Mouse (Mus musculus): ENCODE results near the gene Gper1.
"Not testable (repeated sequence)": the region's sequence is repeated elsewhere in the genome, so short reads cannot be mapped to it uniquely, and the experiment has no call there.

The Gper1 gene

GRCm38 (mm10) chr5:139390324-139391119, 32.4 kb upstream of the Gper1 start:
- DNase-seq (ENCODE audit: low spot score), result not testable (repeated sequence)

DNA sequence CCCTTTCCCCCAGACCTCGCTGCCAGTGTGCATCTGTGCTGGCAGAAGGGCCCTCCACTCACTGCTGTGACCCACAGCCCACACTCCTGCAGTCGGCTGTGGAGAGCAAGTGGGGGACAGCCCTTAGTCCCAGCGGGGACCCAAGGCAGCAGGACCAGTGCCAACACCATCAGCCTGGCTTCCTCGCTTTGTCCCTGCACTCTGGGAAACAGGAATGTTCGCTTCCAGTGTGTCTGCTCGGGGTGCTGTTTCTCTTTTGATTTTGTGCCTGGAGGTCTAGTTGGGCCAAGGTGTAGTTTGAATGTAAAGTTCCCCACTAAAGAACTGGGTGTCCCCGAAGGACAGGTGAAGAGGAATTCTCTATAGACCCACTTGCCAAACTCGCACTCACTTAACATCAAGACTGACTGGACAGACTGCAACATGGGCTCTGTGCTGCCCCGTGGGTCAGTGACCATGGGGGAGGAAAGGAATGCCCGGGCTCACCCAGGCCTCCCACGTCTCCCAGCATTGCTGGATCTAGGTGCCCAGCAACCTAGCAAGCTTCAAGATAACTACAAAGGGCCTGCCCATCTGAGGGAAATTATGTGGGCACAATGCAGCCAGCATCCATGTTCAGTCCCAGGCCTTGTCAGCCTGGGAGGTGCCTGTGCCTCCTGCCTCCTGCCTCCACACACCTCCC, 31.5 kb upstream of the Gper1 start:
- DNase-seq (ENCODE audit: low spot score), result no peak

DNA sequence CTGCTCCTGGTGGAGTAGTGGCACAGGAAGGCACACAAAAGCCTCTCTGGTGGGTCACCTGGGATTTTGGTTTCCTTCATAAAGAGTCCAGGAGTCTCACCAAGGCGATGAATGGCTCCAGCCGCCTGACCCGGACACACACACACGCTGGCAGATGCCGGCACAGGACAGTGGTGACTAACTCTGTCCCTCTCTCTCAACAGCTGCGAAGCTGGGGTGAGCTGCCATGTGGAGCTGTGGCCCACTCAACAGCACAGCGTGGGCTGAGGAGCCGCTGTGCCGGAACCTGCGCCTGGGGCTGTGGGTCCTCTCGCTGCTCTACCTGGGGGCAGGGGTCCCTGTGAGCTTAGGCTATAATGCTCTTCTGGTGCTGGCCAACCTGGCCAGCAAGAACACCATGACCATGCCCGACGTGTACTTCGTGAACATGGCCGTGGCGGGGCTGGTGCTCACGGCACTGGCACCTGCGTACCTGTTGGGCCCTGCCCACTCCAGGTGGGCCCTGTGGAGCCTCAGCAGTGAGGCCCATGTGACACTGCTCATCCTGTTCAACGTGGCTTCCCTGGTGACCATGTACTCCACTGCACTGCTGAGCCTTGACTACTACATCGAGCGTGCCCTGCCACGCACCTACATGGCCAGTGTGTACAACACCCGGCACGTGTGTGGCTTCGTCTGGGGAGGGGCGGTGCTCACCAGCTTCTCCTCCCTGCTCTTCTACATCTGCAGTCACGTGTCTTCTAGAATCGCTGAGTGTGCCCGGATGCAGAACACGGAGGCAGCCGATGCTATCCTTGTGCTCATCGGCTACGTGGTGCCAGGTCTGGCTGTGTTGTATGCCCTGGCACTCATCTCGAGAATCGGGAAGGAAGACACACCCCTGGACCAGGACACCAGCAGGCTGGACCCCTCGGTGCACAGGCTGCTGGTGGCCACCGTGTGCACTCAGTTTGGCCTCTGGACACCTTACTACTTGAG, 30.4 kb upstream of the Gper1 start:
- DNase-seq (ENCODE audit: low spot score), result no peak

DNA sequence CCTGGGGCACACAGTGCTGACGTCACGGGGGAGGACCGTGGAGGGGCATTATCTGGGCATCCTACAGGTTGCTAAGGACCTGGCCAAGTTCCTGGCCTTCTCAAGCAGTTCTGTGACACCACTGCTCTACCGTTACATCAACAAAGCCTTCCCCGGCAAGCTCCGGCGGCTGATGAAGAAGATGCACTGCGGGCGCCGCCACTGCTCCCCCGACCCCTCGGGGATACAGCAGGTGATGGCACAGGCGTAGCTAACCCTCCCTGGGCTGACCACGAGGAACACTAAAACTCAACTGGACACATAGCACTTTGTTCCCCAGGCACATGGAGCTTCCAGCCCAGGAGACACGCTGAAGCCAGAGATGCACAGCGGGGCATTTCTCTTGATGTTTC, 29.8 kb upstream of the Gper1 start:
- DNase-seq (ENCODE audit: low spot score), result no peak

- no peak for DNase-seq (ENCODE audit: low spot score)
Measured at GRCm38 (mm10) chr5:139394399-139394798, 28.6 kb upstream of the Gper1 start.

- no peak for DNase-seq (ENCODE audit: low spot score)
Measured at GRCm38 (mm10) chr5:139395528-139395927, 27.4 kb upstream of the Gper1 start.

DNA sequence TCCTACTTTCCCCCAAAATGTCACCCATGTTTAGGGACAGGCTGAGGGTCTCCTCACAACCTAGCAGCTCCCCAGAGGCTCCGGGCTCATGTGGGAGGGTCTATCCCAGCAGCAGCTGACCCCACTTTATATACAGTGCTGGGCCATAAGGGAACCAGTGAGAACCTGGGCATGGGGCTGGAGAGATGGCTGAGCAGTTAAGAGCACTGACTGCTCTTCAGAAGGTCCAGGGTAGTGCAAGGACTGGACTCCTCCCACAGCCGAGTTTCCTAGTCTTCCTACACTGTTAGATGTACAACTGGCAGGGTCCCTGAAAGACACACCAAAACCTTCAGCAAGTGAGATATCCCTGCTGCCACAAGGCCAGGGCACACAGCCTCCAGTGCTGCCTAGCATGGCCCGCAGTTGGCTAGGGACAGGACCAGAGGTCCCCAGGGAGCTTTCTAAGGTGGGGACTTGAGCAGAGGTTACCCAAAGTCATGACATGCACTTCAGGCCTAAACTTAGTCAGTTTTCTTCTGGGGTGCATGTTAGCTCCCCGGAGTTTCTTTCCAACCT, 25.5 kb upstream of the Gper1 start:
- no peak for DNase-seq (ENCODE audit: low spot score)

DNA sequence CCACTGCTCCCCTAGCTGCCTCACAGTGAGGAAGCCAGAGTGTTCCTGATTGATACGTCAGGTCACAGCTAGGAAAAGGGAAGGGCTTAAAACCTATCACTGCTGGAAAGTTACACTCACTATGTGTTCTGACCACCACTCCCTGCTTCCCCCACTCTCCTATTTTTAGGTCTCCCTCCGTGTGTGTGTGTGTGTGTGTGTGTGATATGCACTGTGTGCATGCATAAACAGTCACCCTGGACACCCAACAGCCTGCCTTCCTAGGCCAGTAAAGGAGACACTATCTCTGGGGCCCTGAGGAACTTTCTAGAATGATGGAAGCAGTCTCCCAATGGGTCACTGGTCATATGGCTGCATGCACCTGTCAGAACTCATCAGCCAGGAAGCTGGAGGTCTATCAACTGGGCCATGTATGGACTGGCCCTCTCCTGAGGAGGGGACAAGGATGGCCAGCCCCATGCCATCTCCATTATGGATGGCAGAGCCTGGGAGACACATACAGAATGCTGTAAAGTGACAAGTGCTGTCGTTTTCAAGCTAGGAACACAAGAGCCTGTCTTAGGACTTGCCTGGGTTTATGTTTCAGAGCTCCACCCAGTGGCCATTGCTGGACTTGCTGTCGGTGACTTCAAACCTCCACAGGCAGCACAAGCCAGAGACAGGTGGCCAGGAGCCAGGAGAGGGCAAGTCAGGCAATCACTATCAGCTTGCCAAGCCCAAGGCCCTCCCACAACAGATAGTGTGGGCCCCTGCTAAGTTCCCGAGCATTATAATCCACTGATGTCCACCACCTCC, 24.8 kb upstream of the Gper1 start:
- DNase-seq (ENCODE audit: low spot score), result peak; percentile 85

- no peak for DNase-seq (ENCODE audit: low spot score)
Measured at GRCm38 (mm10) chr5:139398786-139399185, 24.2 kb upstream of the Gper1 start.

GRCm38 (mm10) chr5:139399991-139400390, 23.0 kb upstream of the Gper1 start:
- no peak for DNase-seq (ENCODE audit: low spot score)

GRCm38 (mm10) chr5:139402106-139402505, 20.8 kb upstream of the Gper1 start:
- no peak for DNase-seq (ENCODE audit: low spot score)

- DNase-seq (ENCODE audit: low spot score), result no peak
Measured at GRCm38 (mm10) chr5:139403692-139404260, 19.2 kb upstream of the Gper1 start.

DNA sequence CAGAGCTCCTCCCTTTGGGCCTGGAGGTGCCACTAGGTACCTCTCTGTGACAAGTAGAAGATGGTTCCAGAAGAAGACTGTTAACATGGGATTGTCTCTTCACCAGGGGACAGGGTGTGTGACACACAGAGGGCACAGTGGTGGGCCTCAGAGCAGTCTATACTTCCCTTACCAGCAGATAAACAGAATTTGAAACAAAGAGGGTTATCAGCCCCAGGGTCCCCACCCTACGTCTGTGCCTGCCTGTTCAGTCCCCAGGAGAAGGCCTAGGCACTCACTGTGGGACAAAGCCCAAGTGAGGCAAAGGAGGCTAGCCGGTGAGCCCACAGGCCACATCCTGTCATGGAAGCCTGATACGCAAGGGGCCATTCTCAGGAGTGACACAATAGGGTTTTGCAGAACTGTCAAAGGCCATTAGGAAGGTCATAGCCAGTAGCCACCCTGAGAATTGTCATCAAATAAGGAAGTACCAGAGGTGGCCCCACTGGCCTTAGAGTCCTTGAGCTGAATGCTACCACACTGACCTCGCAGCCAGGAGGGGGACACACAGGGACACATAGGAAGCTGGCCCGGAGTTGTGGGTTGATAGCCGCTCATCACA, 18.1 kb upstream of the Gper1 start, which contains the start of gene C130050O18Rik:
TSS of gene C130050O18Rik (plus strand) at position 480 of the 601 bp plus-strand sequence.
- no peak for DNase-seq (ENCODE audit: low spot score)

- no peak for DNase-seq (ENCODE audit: low spot score)
Measured at GRCm38 (mm10) chr5:139405478-139405877, 17.5 kb upstream of the Gper1 start.

GRCm38 (mm10) chr5:139405953-139406352, 17.0 kb upstream of the Gper1 start:
- no peak for DNase-seq (ENCODE audit: low spot score)

- no peak for DNase-seq (ENCODE audit: low spot score)
Measured at GRCm38 (mm10) chr5:139407121-139407885, 15.6 kb upstream of the Gper1 start.

- DNase-seq (ENCODE audit: low spot score), result no peak
Measured at GRCm38 (mm10) chr5:139408511-139408910, 14.4 kb upstream of the Gper1 start.

DNA sequence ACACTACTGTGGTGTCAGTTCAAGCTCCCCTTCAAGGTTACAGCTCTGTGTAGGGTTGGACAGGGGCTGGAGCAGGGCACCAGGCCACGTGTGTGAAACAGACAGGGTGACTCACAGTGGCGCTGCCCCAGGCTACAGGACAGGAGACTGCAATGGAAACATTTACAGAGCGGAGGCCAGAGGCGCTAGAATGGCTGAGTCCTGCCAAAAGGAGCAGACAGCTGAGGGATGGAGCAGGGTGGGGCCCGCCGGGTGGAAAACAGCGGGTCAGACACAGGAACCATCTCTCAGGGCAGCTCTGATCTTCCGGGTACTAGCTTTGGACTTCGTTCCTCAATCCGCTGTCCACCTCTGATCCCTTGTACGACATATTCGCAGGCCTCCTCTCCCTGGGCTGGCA, 13.5 kb upstream of the Gper1 start:
- DNase-seq (ENCODE audit: low spot score), result no peak

DNA sequence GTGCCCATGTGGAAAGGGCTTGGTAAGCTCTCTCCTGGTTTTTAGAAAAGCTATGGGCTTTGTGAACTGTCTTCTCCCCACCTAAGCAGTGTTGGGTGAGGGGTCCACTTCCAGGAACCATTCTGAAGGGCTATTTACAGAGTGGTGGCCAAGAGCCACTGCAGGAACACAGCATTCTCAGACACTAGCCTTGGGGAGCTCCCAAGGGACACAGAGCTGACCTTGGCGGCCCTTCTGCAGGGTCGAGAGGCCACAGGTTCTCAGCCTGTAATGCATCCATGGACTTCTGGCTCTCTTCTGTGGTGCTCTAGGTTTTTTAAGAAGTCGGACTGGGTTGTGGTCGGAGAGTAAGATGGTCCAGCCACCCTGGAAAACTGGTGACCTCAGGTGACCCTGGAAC, 12.9 kb upstream of the Gper1 start:
- no peak for DNase-seq (ENCODE audit: low spot score)

- no peak for DNase-seq (ENCODE audit: low spot score)
Measured at GRCm38 (mm10) chr5:139411117-139411516, 11.8 kb upstream of the Gper1 start.

All from ovary, postnatal 10 days (tissue).